Mouse (Mus musculus) midbrain, postnatal 0 days (tissue): ENCODE data around the gene Tkt. TPM values are rescaled to one million over a fixed set of nuclear protein-coding genes. Genes with fewer than 3 reads are reported as not detected.
"Not testable (repeated sequence)": the region's sequence is repeated elsewhere in the genome, so short reads cannot be mapped to it uniquely, and the experiment has no call there.

Experiments
- ATAC-seq: fragments of 200-750 bp; cut with Nextera tagmentation; 2 replicates; pipeline ENCODE4 v1.8.0; 2017; ENCODE audit warnings: moderate number of reproducible peaks, mild to moderate bottlenecking, moderate TSS enrichment, moderate library complexity; ENCODE audit not compliant: low FRiP score
- DNase-seq: peaks from one replicate; pipeline ENCODE4 v3.0.0-alpha.2; 2015; ENCODE audit warnings: low spot score
- H3K27ac ChIP-seq: fragments of 300-500 bp; sonication (generic); 2 replicates; pipeline ENCODE4 v1.5.1; 2014; ENCODE audit warnings: low read depth, mild to moderate bottlenecking, low read length, mixed read lengths
- H3K27me3 ChIP-seq: fragments of 300-500 bp; sonication (generic); 2 replicates; pipeline ENCODE4 v1.6.1; 2014; ENCODE audit warnings: low read length, control low read depth, mixed read lengths; ENCODE audit not compliant: insufficient read depth
- H3K36me3 ChIP-seq: fragments of 300-500 bp; sonication (generic); 2 replicates; pipeline ENCODE4 v1.6.1; 2014; ENCODE audit warnings: low read length, control low read depth, mixed read lengths; ENCODE audit not compliant: insufficient read depth
- H3K4me1 ChIP-seq: fragments of 300-500 bp; sonication (generic); 2 replicates; pipeline ENCODE4 v1.6.1; 2014; ENCODE audit warnings: mild to moderate bottlenecking, control low read depth, antibody characterized with exemption, low read length, mixed read lengths; ENCODE audit not compliant: insufficient read depth
- H3K4me2 ChIP-seq: fragments of 300-500 bp; sonication (generic); 2 replicates; pipeline ENCODE4 v1.6.1; 2014; ENCODE audit warnings: low read depth, mild to moderate bottlenecking, low read length, mixed read lengths; ENCODE audit not compliant: poor library complexity, severe bottlenecking
- H3K4me3 ChIP-seq: fragments of 300-500 bp; sonication (generic); 2 replicates; pipeline ENCODE4 v1.5.1; 2014; ENCODE audit warnings: low read depth, mild to moderate bottlenecking, low read length, moderate library complexity
- H3K9ac ChIP-seq: fragments of 300-500 bp; sonication (generic); replicated peaks from 2 replicates; pipeline ENCODE4 v1.6.1; 2014; ENCODE audit warnings: mild to moderate bottlenecking, low read length, moderate library complexity, mixed read lengths; ENCODE audit not compliant: poor library complexity, severe bottlenecking
- H3K9me3 ChIP-seq: fragments of 300-500 bp; sonication (generic); 2 replicates; pipeline ENCODE4 v1.6.1; 2016; ENCODE audit warnings: low read length, control low read depth
- CTCF ChIP-seq: IDR thresholded peaks from 2 replicates; pipeline ENCODE4 v1.5.1; 2016; ENCODE audit warnings: antibody characterized with exemption, mild to moderate bottlenecking
- WGBS: fragments of 180-500 bp; shearing (Covaris S2); extraction: QIAGEN DNeasy Blood & Tissue Kit; methylation state at CpG from one replicate; pipeline ENCODE4 v1.1.7; 2014; 5-methylcytosine and 5-hydroxymethylcytosine counted together
- polyA plus RNA-seq: library from polyadenylated mRNA; unstranded; fragments of >200 nt; fragmentation: Nextera tagmentation; extraction: Ambion mirVana; gene quantifications from 2 replicates; pipeline ENCODE4 v1.2.1, GENCODE M21; 2015
- total RNA-seq: library from RNA; depleted of rRNA; stranded (reverse); fragments of >200 nt; gene quantifications from 2 replicates; pipeline ENCODE4 v1.2.3, GENCODE M21; 2014

Gene Tkt
- total and polyA plus RNA-seq, 2 experiments from 2014 or later: 241 to 388 TPM

DNA sequence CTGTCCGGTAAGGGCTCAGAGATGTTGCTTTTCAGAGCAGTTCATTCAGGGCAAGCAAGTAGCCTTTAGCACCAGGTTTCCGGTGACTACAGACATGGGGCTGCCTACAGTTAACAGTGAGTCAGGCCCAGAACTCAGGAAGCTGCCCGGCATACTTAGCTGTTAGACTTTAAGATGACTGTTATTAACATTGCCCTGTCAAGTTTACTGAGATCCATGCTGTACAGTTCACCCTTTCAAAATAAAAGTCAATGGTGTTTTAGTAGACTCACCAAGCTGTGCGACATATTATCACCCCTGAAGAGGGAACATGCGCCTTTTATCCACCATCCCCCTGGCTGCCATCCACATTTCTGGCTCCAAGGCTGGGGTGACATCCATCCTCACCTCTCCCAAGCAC, 28.1 kb downstream of the Tkt start:
- TF ChIP-seq CTCF: no peak

GRCm38 (mm10) chr14:30577303-30578062, 29.3 kb downstream of the Tkt start:
- WGBS: 52% methylated on average over 10 of the region's 12 CpGs
- not testable (repeated sequence) for DNase-seq, ATAC-seq, H3K27ac ChIP-seq, H3K9ac ChIP-seq, H3K4me3 ChIP-seq, H3K27me3 ChIP-seq, H3K4me1 ChIP-seq, H3K4me2 ChIP-seq, H3K9me3 ChIP-seq
- peaks cover 13% of the 10 kb centered on the region for H3K36me3 ChIP-seq

More for the DNA sequence above, 28.1 kb downstream of the Tkt start:
- Histone ChIP-seq H3K4me2 (no peak overlapping the region), H3K36me3 (peaks cover 25% of the 10 kb centered on the region), H3K27me3 (no peaks in the 10 kb centered on the region), H3K4me1 (no peaks in the 10 kb centered on the region), H3K9me3 (no peaks in the 10 kb centered on the region), H3K4me3 (no peak overlapping the region), H3K27ac (no peak overlapping the region), H3K9ac (no peak overlapping the region)
- WGBS: 81% methylated on average over 5 of the region's 5 CpGs
- DNase-seq (no peak), ATAC-seq (no peak)

DNA sequence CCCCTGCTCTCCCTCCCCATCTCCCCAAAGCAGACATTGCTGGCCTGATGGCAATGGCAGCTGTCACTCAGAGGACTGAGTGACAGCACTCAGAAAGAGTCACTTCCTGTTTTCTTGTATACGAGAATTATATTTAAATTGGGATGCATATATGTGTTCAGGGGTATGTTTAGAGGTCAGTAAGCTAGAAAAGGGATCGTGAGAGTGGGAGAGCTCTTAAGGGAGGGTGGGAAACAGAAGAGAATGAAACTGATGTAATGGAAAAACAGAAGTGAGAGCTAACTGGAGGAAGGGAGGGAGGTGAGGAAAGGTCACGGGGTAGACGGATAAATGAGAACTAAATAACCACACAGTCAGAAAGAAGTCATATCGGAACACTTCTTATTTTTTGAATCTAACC, 31.0 kb downstream of the Tkt start:
- DNase-seq (no peak), ATAC-seq (no peak)
- TF ChIP-seq CTCF: no peak
- Histone ChIP-seq H3K4me1 (no peaks in the 10 kb centered on the region), H3K9me3 (no peaks in the 10 kb centered on the region), H3K27me3 (no peaks in the 10 kb centered on the region), H3K36me3 (no peaks in the 10 kb centered on the region), H3K9ac (no peak overlapping the region), H3K4me3 (no peak overlapping the region), H3K4me2 (no peak overlapping the region), H3K27ac (no peak overlapping the region)
- 86% methylated on average over 5 of the region's 5 CpGs for WGBS

GRCm38 (mm10) chr14:30579882-30580281, 31.7 kb downstream of the Tkt start:
- DNase-seq (no peak), ATAC-seq (no peak)
- WGBS: 26% methylated on average over 5 of the region's 5 CpGs

GRCm38 (mm10) chr14:30581238-30581637, 33.1 kb downstream of the Tkt start:
- Histone ChIP-seq H3K36me3 (no peaks in the 10 kb centered on the region), H3K4me2 (no peak overlapping the region), H3K27ac (no peak overlapping the region), H3K27me3 (no peaks in the 10 kb centered on the region), H3K4me1 (no peaks in the 10 kb centered on the region), H3K9ac (no peak overlapping the region), H3K9me3 (no peaks in the 10 kb centered on the region), H3K4me3 (no peak overlapping the region)
- 80% methylated on average over 1 of the region's 1 CpGs for WGBS
- TF ChIP-seq CTCF: no peak
- no peak for DNase-seq
- ATAC-seq: no peak

More at GRCm38 (mm10) chr14:30579882-30580281, 31.7 kb downstream of the Tkt start:
- no peak overlapping the region for H3K27ac ChIP-seq
- no peaks in the 10 kb centered on the region for H3K4me1 ChIP-seq
- no peaks in the 10 kb centered on the region for H3K9me3 ChIP-seq
- no peak overlapping the region for H3K4me2 ChIP-seq
- no peak overlapping the region for H3K9ac ChIP-seq
- H3K36me3 ChIP-seq: no peaks in the 10 kb centered on the region
- H3K4me3 ChIP-seq: no peak overlapping the region
- H3K27me3 ChIP-seq: no peaks in the 10 kb centered on the region
- no peak for TF ChIP-seq CTCF

DNA sequence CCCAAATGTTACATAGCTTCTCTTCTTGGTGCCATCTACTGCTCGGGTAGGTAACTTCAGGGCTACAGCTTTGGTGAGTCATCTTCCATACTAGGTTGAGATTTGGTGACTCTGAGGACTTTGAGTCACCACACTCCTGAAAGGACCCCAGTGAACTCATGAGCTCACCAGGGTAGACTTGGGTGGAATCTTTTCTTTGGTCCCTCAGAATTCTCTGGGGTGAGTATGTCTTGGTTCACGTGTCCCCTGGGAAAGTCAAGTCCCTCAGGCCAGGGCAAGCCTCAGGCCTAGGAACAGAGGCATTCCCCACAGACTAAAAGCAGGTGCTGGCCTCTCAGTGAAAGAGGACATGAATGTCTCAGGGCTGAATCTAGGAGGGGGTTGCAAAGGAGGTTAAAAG, 35.9 kb downstream of the Tkt start:
- no peak for ATAC-seq
- no peak overlapping the region for H3K27ac ChIP-seq
- H3K36me3 ChIP-seq: no peaks in the 10 kb centered on the region
- H3K9ac ChIP-seq: no peak overlapping the region
- WGBS: 76% methylated on average over 2 of the region's 2 CpGs
- no peak for TF ChIP-seq CTCF
- H3K9me3 ChIP-seq: no peaks in the 10 kb centered on the region
- no peaks in the 10 kb centered on the region for H3K4me1 ChIP-seq
- H3K4me3 ChIP-seq: no peak overlapping the region
- H3K27me3 ChIP-seq: no peaks in the 10 kb centered on the region
- DNase-seq: no peak
- no peak overlapping the region for H3K4me2 ChIP-seq
